Mouse (Mus musculus): ENCODE data around the gene Pbld1.

DNA sequence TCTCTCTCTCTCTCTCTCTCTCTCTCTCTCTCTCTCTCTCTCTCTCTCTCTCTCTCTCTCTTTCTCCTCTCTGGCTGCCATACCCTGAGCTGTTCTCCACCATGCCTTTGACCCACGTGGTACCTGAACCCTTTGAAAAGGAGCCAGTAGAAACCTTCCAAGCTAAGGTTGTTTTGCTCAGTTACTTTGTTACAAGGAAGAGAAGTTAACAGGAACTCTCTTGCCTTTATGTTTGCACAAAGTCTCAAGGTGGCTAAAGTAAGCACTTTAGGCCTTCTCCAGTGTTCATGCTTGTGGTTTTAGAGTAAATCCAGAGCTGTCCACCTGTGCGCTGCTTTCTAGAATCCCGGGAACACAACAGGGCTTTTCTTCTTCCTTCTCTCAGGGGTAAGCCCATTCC is 27.7 kb upstream of the Pbld1 start:
- TF ChIP-seq GATA1 (IDR thresholded peaks at IDR 0.05; ENCODE audit: borderline replicate concordance, low read length): no peak
- no peak for TF ChIP-seq FLI1 (IDR thresholded peaks at IDR 0.05; ENCODE audit: low read length)

All from megakaryocyte, embryonic 14.5 days (primary cell).